Mouse (Mus musculus): ENCODE measurements around the gene Adcy5. TPM values are rescaled to one million over a fixed set of nuclear protein-coding genes. Genes with fewer than 3 reads are reported as not detected.

Adcy5 gene
- polyA plus RNA-seq, 2 experiments, result 2.5 to 10.1 TPM

DNA sequence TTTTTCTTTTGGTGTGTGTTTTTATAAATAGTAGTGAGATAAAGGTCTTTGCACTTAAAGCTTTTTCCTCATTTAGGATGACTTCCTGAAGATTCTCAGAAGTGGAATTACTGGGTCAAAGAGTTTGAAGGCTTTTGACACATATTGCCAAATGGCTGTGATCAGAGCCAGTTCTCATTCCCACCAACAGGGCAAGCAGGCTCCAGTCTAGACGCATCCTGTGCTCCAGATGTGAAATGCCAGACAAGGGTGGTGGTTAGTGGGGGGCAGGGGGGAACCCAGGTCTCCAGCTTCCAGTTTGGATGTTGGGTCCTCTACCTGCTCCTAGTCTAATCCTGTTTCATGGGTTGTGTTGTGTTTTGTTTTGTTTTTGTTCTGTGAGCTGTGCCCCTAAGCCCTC, 48.8 kb downstream of the Adcy5 start:
- ATAC-seq (ENCODE audit: low FRiP score, low read depth), result no peak
- 29% methylated on average over 1 of the region's 1 CpGs for WGBS
- TF ChIP-seq POLR2A (IDR thresholded peaks at IDR 0.05; ENCODE audit: borderline replicate concordance, extremely low read depth, insufficient read depth, insufficient read length), result no peak

GRCm38 (mm10) chr16:35205681-35206080, 51.0 kb downstream of the Adcy5 start:
- Histone ChIP-seq H3K9ac (ENCODE audit: low read depth, low read length, severe bottlenecking) (no peak overlapping the region), H3K36me3 (ENCODE audit: control insufficient read depth, insufficient read depth, low read length) (no peaks in the 10 kb centered on the region), H3K4me3 (replicated peaks; ENCODE audit: low read length) (no peak overlapping the region), H3K27me3 (ENCODE audit: control insufficient read depth, insufficient read depth, low read length) (no peaks in the 10 kb centered on the region), H3K9me3 (ENCODE audit: control insufficient read depth, low read length) (no peaks in the 10 kb centered on the region), H3K4me2 (replicated peaks; ENCODE audit: low read depth, low read length, severe bottlenecking) (no peak overlapping the region), H3K4me1 (ENCODE audit: control insufficient read depth, insufficient read depth, low read length) (peaks cover 19% of the 10 kb centered on the region), H3K27ac (replicated peaks; ENCODE audit: low read depth, low read length) (no peak overlapping the region)
- no peak for TF ChIP-seq POLR2A (IDR thresholded peaks at IDR 0.05; ENCODE audit: borderline replicate concordance, extremely low read depth, insufficient read depth, insufficient read length)
- DNase-seq (ENCODE audit: low spot score), result no peak
- 52% methylated on average over 5 of the region's 5 CpGs for WGBS
- ATAC-seq (ENCODE audit: low FRiP score, low read depth), result no peak

More for the DNA sequence above, 48.8 kb downstream of the Adcy5 start:
- peaks cover 22% of the 10 kb centered on the region for H3K4me1 ChIP-seq (ENCODE audit: control insufficient read depth, insufficient read depth, low read length)
- no peak overlapping the region for H3K9ac ChIP-seq (ENCODE audit: low read depth, low read length, severe bottlenecking)
- DNase-seq (ENCODE audit: low spot score), result no peak
- H3K27ac ChIP-seq (replicated peaks; ENCODE audit: low read depth, low read length), result no peak overlapping the region
- H3K4me2 ChIP-seq (replicated peaks; ENCODE audit: low read depth, low read length, severe bottlenecking), result no peak overlapping the region
- no peak overlapping the region for H3K4me3 ChIP-seq (replicated peaks; ENCODE audit: low read length)
- no peaks in the 10 kb centered on the region for H3K36me3 ChIP-seq (ENCODE audit: control insufficient read depth, insufficient read depth, low read length)
- H3K27me3 ChIP-seq (ENCODE audit: control insufficient read depth, insufficient read depth, low read length), result no peaks in the 10 kb centered on the region
- H3K9me3 ChIP-seq (ENCODE audit: control insufficient read depth, low read length), result no peaks in the 10 kb centered on the region

GRCm38 (mm10) chr16:35206426-35206825, 51.7 kb downstream of the Adcy5 start:
- Histone ChIP-seq H3K27ac (replicated peaks; ENCODE audit: low read depth, low read length) (no peak overlapping the region), H3K4me1 (ENCODE audit: control insufficient read depth, insufficient read depth, low read length) (peaks cover 19% of the 10 kb centered on the region), H3K36me3 (ENCODE audit: control insufficient read depth, insufficient read depth, low read length) (no peaks in the 10 kb centered on the region), H3K4me3 (replicated peaks; ENCODE audit: low read length) (no peak overlapping the region), H3K4me2 (replicated peaks; ENCODE audit: low read depth, low read length, severe bottlenecking) (no peak overlapping the region), H3K9me3 (ENCODE audit: control insufficient read depth, low read length) (no peaks in the 10 kb centered on the region), H3K9ac (ENCODE audit: low read depth, low read length, severe bottlenecking) (no peak overlapping the region), H3K27me3 (ENCODE audit: control insufficient read depth, insufficient read depth, low read length) (no peaks in the 10 kb centered on the region)
- no peak for TF ChIP-seq POLR2A (IDR thresholded peaks at IDR 0.05; ENCODE audit: borderline replicate concordance, extremely low read depth, insufficient read depth, insufficient read length)
- DNase-seq (ENCODE audit: low spot score) (no peak), ATAC-seq (ENCODE audit: low FRiP score, low read depth) (no peak)
- WGBS, result 80% methylated on average over 6 of the region's 6 CpGs

GRCm38 (mm10) chr16:35208796-35209195, 54.1 kb downstream of the Adcy5 start:
- Histone ChIP-seq H3K4me3 (replicated peaks; ENCODE audit: low read length) (no peak overlapping the region), H3K27me3 (ENCODE audit: control insufficient read depth, insufficient read depth, low read length) (no peaks in the 10 kb centered on the region), H3K4me1 (ENCODE audit: control insufficient read depth, insufficient read depth, low read length) (peaks cover 19% of the 10 kb centered on the region), H3K4me2 (replicated peaks; ENCODE audit: low read depth, low read length, severe bottlenecking) (no peak overlapping the region), H3K9ac (ENCODE audit: low read depth, low read length, severe bottlenecking) (no peak overlapping the region), H3K36me3 (ENCODE audit: control insufficient read depth, insufficient read depth, low read length) (no peaks in the 10 kb centered on the region), H3K27ac (replicated peaks; ENCODE audit: low read depth, low read length) (no peak overlapping the region), H3K9me3 (ENCODE audit: control insufficient read depth, low read length) (no peaks in the 10 kb centered on the region)
- WGBS, result 72% methylated on average over 3 of the region's 3 CpGs
- no peak for TF ChIP-seq POLR2A (IDR thresholded peaks at IDR 0.05; ENCODE audit: borderline replicate concordance, extremely low read depth, insufficient read depth, insufficient read length)
- ATAC-seq (ENCODE audit: low FRiP score, low read depth) (no peak), DNase-seq (ENCODE audit: low spot score) (no peak)

DNA sequence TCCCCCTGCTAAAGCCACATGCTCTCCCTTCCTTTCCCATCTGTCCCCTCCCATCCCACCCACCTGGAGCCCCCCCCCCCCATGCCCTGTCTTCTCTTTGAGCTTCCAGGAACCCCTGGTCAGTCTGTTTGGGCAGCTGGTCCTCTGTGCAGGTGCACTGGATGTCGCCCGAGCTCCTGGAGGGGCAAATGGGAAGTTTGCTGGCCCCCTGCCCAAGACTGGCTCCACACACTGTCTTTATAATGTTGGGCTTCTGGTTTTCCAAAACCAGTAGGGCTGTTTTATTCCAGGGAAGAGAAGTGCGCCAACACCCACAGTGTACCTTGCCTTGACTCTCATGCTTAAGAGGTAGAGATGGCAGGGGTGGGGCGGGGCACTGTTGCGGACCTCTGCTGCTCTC, 55.1 kb downstream of the Adcy5 start:
- peak; percentile 20 for DNase-seq (ENCODE audit: low spot score)
- H3K4me2 ChIP-seq (replicated peaks; ENCODE audit: low read depth, low read length, severe bottlenecking), result no peak overlapping the region
- no peak overlapping the region for H3K27ac ChIP-seq (replicated peaks; ENCODE audit: low read depth, low read length)
- 75% methylated on average over 5 of the region's 5 CpGs for WGBS
- no peak overlapping the region for H3K9ac ChIP-seq (ENCODE audit: low read depth, low read length, severe bottlenecking)
- peaks cover 19% of the 10 kb centered on the region for H3K4me1 ChIP-seq (ENCODE audit: control insufficient read depth, insufficient read depth, low read length)
- ATAC-seq (ENCODE audit: low FRiP score, low read depth), result no peak
- no peaks in the 10 kb centered on the region for H3K9me3 ChIP-seq (ENCODE audit: control insufficient read depth, low read length)
- H3K4me3 ChIP-seq (replicated peaks; ENCODE audit: low read length), result no peak overlapping the region
- TF ChIP-seq POLR2A (IDR thresholded peaks at IDR 0.05; ENCODE audit: borderline replicate concordance, extremely low read depth, insufficient read depth, insufficient read length), result no peak
- no peaks in the 10 kb centered on the region for H3K27me3 ChIP-seq (ENCODE audit: control insufficient read depth, insufficient read depth, low read length)
- no peaks in the 10 kb centered on the region for H3K36me3 ChIP-seq (ENCODE audit: control insufficient read depth, insufficient read depth, low read length)

DNA sequence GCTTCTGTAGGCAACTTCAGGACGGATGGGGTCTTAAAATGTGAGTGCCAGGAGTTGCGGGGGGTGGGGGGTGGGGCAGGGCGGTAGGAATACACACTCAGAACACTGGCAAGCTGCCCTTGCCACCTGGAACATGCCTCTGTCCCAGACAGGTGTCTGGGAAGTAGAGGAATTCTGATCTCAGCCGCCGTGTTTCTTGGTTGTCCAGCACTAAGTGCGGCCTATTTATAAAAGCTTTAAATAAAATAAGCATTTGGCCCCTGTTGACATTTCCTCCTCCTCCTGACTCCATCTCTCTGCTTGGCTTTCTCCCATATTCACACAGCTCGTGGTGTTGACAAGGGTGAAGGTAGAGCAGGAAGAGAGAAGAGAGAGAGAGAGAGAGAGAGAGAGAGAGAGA, 60.4 kb downstream of the Adcy5 start:
- ATAC-seq (ENCODE audit: low FRiP score, low read depth) (no peak), DNase-seq (ENCODE audit: low spot score) (no peak)
- 28% methylated on average over 7 of the region's 7 CpGs for WGBS
- Histone ChIP-seq H3K4me1 (ENCODE audit: control insufficient read depth, insufficient read depth, low read length) (peaks cover 10% of the 10 kb centered on the region), H3K9me3 (ENCODE audit: control insufficient read depth, low read length) (no peaks in the 10 kb centered on the region), H3K4me3 (replicated peaks; ENCODE audit: low read length) (no peak overlapping the region), H3K36me3 (ENCODE audit: control insufficient read depth, insufficient read depth, low read length) (no peaks in the 10 kb centered on the region), H3K9ac (ENCODE audit: low read depth, low read length, severe bottlenecking) (no peak overlapping the region), H3K4me2 (replicated peaks; ENCODE audit: low read depth, low read length, severe bottlenecking) (no peak overlapping the region), H3K27ac (replicated peaks; ENCODE audit: low read depth, low read length) (no peak overlapping the region), H3K27me3 (ENCODE audit: control insufficient read depth, insufficient read depth, low read length) (no peaks in the 10 kb centered on the region)
- TF ChIP-seq POLR2A (IDR thresholded peaks at IDR 0.05; ENCODE audit: borderline replicate concordance, extremely low read depth, insufficient read depth, insufficient read length), result no peak
